17 mouse cellular contexts compared by ENCODE assay signal in genomic region chr7:4581481-4581880, GRCm38 (mm10). TPM values are rescaled to one million over a fixed set of nuclear protein-coding genes. Genes with fewer than 3 reads are reported as not detected.
DNase-seq lines count a peak whose midpoint lies in the region; ATAC-seq lines count a peak whose summit lies in the region.
"Had no signal": no experiment of that assay in that cellular context is flagged by ENCODE, and none has a peak within 500 bp of the region (broad histone marks: within the 10 kb centered on the region; RNA-seq: fewer than 3 reads in every experiment).

No protein-coding gene starts in this region.

- ATAC-seq in common myeloid progenitor, adult 5-6 weeks (replicated peaks; ENCODE audit: low read depth, poor library complexity, severe bottlenecking) = peak; percentile 88
- ATAC-seq in granulocyte monocyte progenitor cell, adult 5-6 weeks (replicated peaks; ENCODE audit: poor library complexity, severe bottlenecking) = peak; percentile 98
- ATAC-seq in hematopoietic stem cell, adult 5-6 weeks (replicated peaks in 1 of 2; ENCODE audit: insufficient read depth in 1 of 2, low FRiP score in 2 of 2, low TSS enrichment in 1 of 2, low read depth in 1 of 2, poor library complexity in 2 of 2, severe bottlenecking in 2 of 2) = peak; percentile 72 to 86
- peak; percentile 96 for ATAC-seq in megakaryocyte, adult 5-6 weeks (ENCODE audit: poor library complexity, severe bottlenecking)
- peak; percentile 85 for ATAC-seq in megakaryocyte progenitor cell, adult 5-6 weeks (replicated peaks; ENCODE audit: poor library complexity)
- peak; percentile 75 for ATAC-seq in monocyte, adult 5-6 weeks (replicated peaks; ENCODE audit: insufficient number of reproducible peaks, low FRiP score, low TSS enrichment, poor library complexity, severe bottlenecking)

- DNase-seq in A20 (ENCODE audit: low read depth, low spot score) = peak; percentile 39

RNA-seq across cellular contexts. Expression of gene Ptprh, which starts 22.4 kb away (rescaled TPM):
- total RNA-seq in common myeloid progenitor, adult 5-6 weeks (2017) = not detected in 2 replicates
- not detected in 2 replicates for total RNA-seq in granulocyte monocyte progenitor cell, adult 5-6 weeks (2014; fragmentation: Nextera tagmentation)
- total RNA-seq in granulocyte monocyte progenitor cell, adult 5-6 weeks (2017) = not detected in 2 replicates
- total RNA-seq in hematopoietic stem cell, adult 5-6 weeks (2017) = not detected in 2 replicates
- not detected in 2 replicates for total RNA-seq in megakaryocyte, adult 5-6 weeks (2015)
- not detected in 2 replicates for total RNA-seq in megakaryocyte, adult 5-6 weeks (2017)
- total RNA-seq in megakaryocyte progenitor cell, adult 5-6 weeks (2015) = not detected in 2 replicates
- total RNA-seq in megakaryocyte progenitor cell, adult 5-6 weeks (2017) = not detected in 2 replicates
- 0.39 TPM in 1 of 3 replicates, not detected in the others for total RNA-seq in monocyte, adult 5-6 weeks (2017)
- total RNA-seq: adrenal gland, adult 18-20 months; adrenal gland, adult 2 months; adrenal gland, adult 8-10 months; adrenal gland, postnatal 10 days; adrenal gland, postnatal 14 days; adrenal gland, postnatal 25 days; adrenal gland, postnatal 36 days; CH12.LX; MEL had no signal

RNA-seq across cellular contexts. Expression of gene Syt5, which starts 34.1 kb away (rescaled TPM):
- total RNA-seq in common myeloid progenitor, adult 5-6 weeks (2017) = not detected in 2 replicates
- not detected in 2 replicates for total RNA-seq in granulocyte monocyte progenitor cell, adult 5-6 weeks (2014; fragmentation: Nextera tagmentation)
- not detected in 2 replicates for total RNA-seq in granulocyte monocyte progenitor cell, adult 5-6 weeks (2017)
- 1.0 TPM in 1 of 2 replicates, not detected in the other for total RNA-seq in hematopoietic stem cell, adult 5-6 weeks (2017)
- not detected in 2 replicates for total RNA-seq in megakaryocyte, adult 5-6 weeks (2015)
- total RNA-seq in megakaryocyte, adult 5-6 weeks (2017) = not detected in 2 replicates
- total RNA-seq in megakaryocyte progenitor cell, adult 5-6 weeks (2015) = not detected in 2 replicates
- total RNA-seq in megakaryocyte progenitor cell, adult 5-6 weeks (2017) = not detected in 2 replicates
- not detected in 3 replicates for total RNA-seq in monocyte, adult 5-6 weeks (2017)
- total RNA-seq: G1E, MEL had no signal

RNA-seq across cellular contexts. Expression of gene Dnaaf3, which starts 49.2 kb away (rescaled TPM):
- total RNA-seq in common myeloid progenitor, adult 5-6 weeks (2017) = 1.6 TPM in 1 of 2 replicates, not detected in the other
- 0.81 and 2.5 TPM in 2 replicates for total RNA-seq in granulocyte monocyte progenitor cell, adult 5-6 weeks (2014; fragmentation: Nextera tagmentation)
- total RNA-seq in granulocyte monocyte progenitor cell, adult 5-6 weeks (2017) = 0.43 and 0.88 TPM in 2 replicates
- total RNA-seq in hematopoietic stem cell, adult 5-6 weeks (2017) = 2.4 and 2.6 TPM in 2 replicates
- total RNA-seq in megakaryocyte, adult 5-6 weeks (2015) = 1.3 TPM in 2 replicates
- total RNA-seq in megakaryocyte, adult 5-6 weeks (2017) = 1.0 TPM in 2 replicates
- total RNA-seq in megakaryocyte progenitor cell, adult 5-6 weeks (2015) = 0.59 and 0.95 TPM in 2 replicates
- 1.3 and 1.4 TPM in 2 replicates for total RNA-seq in megakaryocyte progenitor cell, adult 5-6 weeks (2017)
- total RNA-seq in monocyte, adult 5-6 weeks (2017) = 0.85 to 2.0 TPM (median 1.8 TPM) in 3 replicates
- total RNA-seq: G1E had no signal

RNA-seq across cellular contexts. Expression of gene Tmem86b, which starts 49.7 kb away (rescaled TPM):
- total RNA-seq in common myeloid progenitor, adult 5-6 weeks (2017) = 8.6 and 18.7 TPM in 2 replicates
- 24.5 and 28.0 TPM in 2 replicates for total RNA-seq in granulocyte monocyte progenitor cell, adult 5-6 weeks (2014; fragmentation: Nextera tagmentation)
- total RNA-seq in granulocyte monocyte progenitor cell, adult 5-6 weeks (2017) = 17.5 and 26.2 TPM in 2 replicates
- 22.0 and 22.8 TPM in 2 replicates for total RNA-seq in hematopoietic stem cell, adult 5-6 weeks (2017)
- 8.9 and 10.7 TPM in 2 replicates for total RNA-seq in megakaryocyte, adult 5-6 weeks (2015)
- total RNA-seq in megakaryocyte, adult 5-6 weeks (2017) = 13.6 and 22.1 TPM in 2 replicates
- 6.7 and 8.9 TPM in 2 replicates for total RNA-seq in megakaryocyte progenitor cell, adult 5-6 weeks (2015)
- 15.2 and 22.4 TPM in 2 replicates for total RNA-seq in megakaryocyte progenitor cell, adult 5-6 weeks (2017)
- total RNA-seq in monocyte, adult 5-6 weeks (2017) = 18.1 to 27.9 TPM (median 21.7 TPM) in 3 replicates

RNA-seq across cellular contexts. Expression of gene Tnni3, which starts 57.5 kb away (rescaled TPM):
- 0.87 and 1.9 TPM in 2 replicates for total RNA-seq in common myeloid progenitor, adult 5-6 weeks (2017)
- 17.0 TPM in 1 of 2 replicates, not detected in the other for total RNA-seq in granulocyte monocyte progenitor cell, adult 5-6 weeks (2014; fragmentation: Nextera tagmentation)
- total RNA-seq in granulocyte monocyte progenitor cell, adult 5-6 weeks (2017) = 2.7 and 4.1 TPM in 2 replicates
- total RNA-seq in hematopoietic stem cell, adult 5-6 weeks (2017) = 7.0 and 7.1 TPM in 2 replicates
- 5.1 and 8.8 TPM in 2 replicates for total RNA-seq in megakaryocyte, adult 5-6 weeks (2015)
- total RNA-seq in megakaryocyte, adult 5-6 weeks (2017) = 1.7 TPM in 1 of 2 replicates, not detected in the other
- 4.8 and 5.2 TPM in 2 replicates for total RNA-seq in megakaryocyte progenitor cell, adult 5-6 weeks (2015)
- 2.1 and 6.0 TPM in 2 replicates for total RNA-seq in megakaryocyte progenitor cell, adult 5-6 weeks (2017)
- total RNA-seq in monocyte, adult 5-6 weeks (2017) = 6.1 to 6.3 TPM in 2 of 3 replicates, not detected in the other
- total RNA-seq: G1E had no signal

Comparison
In these comparisons a context has a peak if more than half of its experiments do, and no peak if none do; other contexts are left out.
1. Peak in every context shown above with its lines: DNase-seq and ATAC-seq.